17 mouse cellular contexts compared by ENCODE assay signal in the genomic region with DNA sequence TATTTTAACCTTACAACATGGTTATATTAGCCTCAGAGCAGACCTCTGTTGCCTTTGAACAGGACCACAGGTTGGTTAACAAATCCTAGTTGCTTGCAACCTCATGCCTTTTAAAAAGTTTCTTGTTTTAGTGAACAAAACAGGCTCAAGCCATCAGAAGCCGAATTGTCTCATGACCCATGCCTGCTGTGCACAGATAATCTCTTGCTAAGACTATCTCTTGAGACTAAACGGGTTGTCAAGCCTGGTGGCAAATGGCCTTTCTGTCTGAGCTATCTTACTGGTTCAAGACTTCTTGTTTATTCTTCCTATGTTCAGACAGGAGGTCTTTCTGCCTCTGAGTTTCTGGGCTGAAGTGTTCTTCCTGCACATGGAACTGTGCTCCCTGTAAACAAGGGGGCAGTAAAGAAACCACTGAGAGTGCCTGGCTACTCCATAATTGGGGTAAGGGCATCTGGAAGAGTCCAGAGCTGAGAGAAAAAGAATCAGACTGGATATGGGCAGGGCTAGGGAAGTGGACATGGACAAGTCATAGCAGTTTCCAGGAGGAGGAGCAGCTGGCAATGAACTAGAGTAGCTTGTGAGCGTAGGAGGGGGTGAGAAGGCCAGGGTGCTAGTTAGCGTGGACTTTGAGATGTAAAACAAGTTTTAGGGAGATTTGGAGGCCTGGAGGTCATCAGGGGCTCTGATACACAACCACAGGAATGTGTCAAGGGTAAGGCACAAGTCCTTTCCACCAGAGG. TPM values are rescaled to one million over a fixed set of nuclear protein-coding genes. Genes with fewer than 3 reads are reported as not detected.
DNase-seq lines count a peak whose midpoint lies in the region; ATAC-seq lines count a peak whose summit lies in the region.
"Had no signal": no experiment of that assay in that cellular context is flagged by ENCODE, and none has a peak within 500 bp of the region (broad histone marks: within the 10 kb centered on the region; RNA-seq: fewer than 3 reads in every experiment).

No protein-coding gene starts in this region.

- WGBS in heart, embryonic 11.5 days (ENCODE audit: insufficient replicate concordance) = 47% methylated on average over 4 of the region's 4 CpGs
- 16% methylated on average over 4 of the region's 4 CpGs for WGBS in liver, embryonic 16.5 days (ENCODE audit: insufficient replicate concordance)

- no peaks in the 10 kb centered on the region for H3K27me3 ChIP-seq in heart, embryonic 11.5 days (ENCODE audit: control insufficient read depth, insufficient read depth, low read length)
- H3K27me3 ChIP-seq in erythroblast, embryonic 14.5 days (ENCODE audit: control insufficient read depth) = no peaks in the 10 kb centered on the region
- H3K27me3 ChIP-seq in liver, embryonic 16.5 days (ENCODE audit: control insufficient read depth, insufficient read depth, low read depth, low read length) = no peaks in the 10 kb centered on the region

- H3K9ac ChIP-seq in heart, embryonic 11.5 days (ENCODE audit: low read depth, low read length) = no peak overlapping the region
- H3K9ac ChIP-seq in liver, embryonic 16.5 days (ENCODE audit: low read depth, low read length) = peak overlapping the region; percentile 60
- H3K9ac ChIP-seq: neural tube, embryonic 15.5 days had no signal

- DNase-seq in heart, postnatal 10 days = no peak
- peak; percentile 84 for DNase-seq in MEL-GATA-1-ER (ENCODE audit: extremely low read depth, low read depth)
- DNase-seq in kidney, postnatal 10 days = no peak
- no peak for DNase-seq in B cell, adult 2 months
- DNase-seq in thymus, postnatal 14 days = no peak
- DNase-seq: adrenal gland, adult 8-10 months; cerebellum, adult 9-10 months; kidney, adult 2 months; kidney, postnatal 36 days; retina, postnatal 1 day had no signal

- no peaks in the 10 kb centered on the region for H3K4me1 ChIP-seq in heart, embryonic 11.5 days (ENCODE audit: control insufficient read depth, insufficient read depth, low read length)
- H3K4me1 ChIP-seq in erythroblast, embryonic 14.5 days (ENCODE audit: control insufficient read depth) = peaks cover 81% of the 10 kb centered on the region
- H3K4me1 ChIP-seq in liver, embryonic 16.5 days (ENCODE audit: control insufficient read depth, low read depth, low read length) = peaks cover 55% of the 10 kb centered on the region

- H3K9me3 ChIP-seq in heart, embryonic 11.5 days (replicated peaks; ENCODE audit: control insufficient read depth, low read length) = no peaks in the 10 kb centered on the region
- no peaks in the 10 kb centered on the region for H3K9me3 ChIP-seq in erythroblast, embryonic 14.5 days (ENCODE audit: control insufficient read depth, low read length)
- no peaks in the 10 kb centered on the region for H3K9me3 ChIP-seq in liver, embryonic 16.5 days (replicated peaks; ENCODE audit: control insufficient read depth, low read length)
- H3K9me3 ChIP-seq: neural tube, embryonic 15.5 days had no signal

- intact Hi-C loops in heart, postnatal 10 days (cut with DNase I) = no loop called here

- H3K36me3 ChIP-seq in heart, embryonic 11.5 days (ENCODE audit: control insufficient read depth, insufficient read depth, low read length) = no peaks in the 10 kb centered on the region
- H3K36me3 ChIP-seq in erythroblast, embryonic 14.5 days (ENCODE audit: control insufficient read depth) = no peaks in the 10 kb centered on the region
- no peaks in the 10 kb centered on the region for H3K36me3 ChIP-seq in liver, embryonic 16.5 days (ENCODE audit: control insufficient read depth, insufficient read depth)
- H3K36me3 ChIP-seq: neural tube, embryonic 15.5 days had no signal

- no peak overlapping the region for H3K4me3 ChIP-seq in heart, embryonic 11.5 days (ENCODE audit: low read depth, low read length)
- H3K4me3 ChIP-seq in erythroblast, embryonic 14.5 days (replicated peaks) = peak overlapping the region; percentile 47
- no peak overlapping the region for H3K4me3 ChIP-seq in liver, embryonic 16.5 days (ENCODE audit: low read depth, low read length)
- H3K4me3 ChIP-seq: neural tube, embryonic 15.5 days had no signal

- ATAC-seq in heart, embryonic 11.5 days (replicated peaks; ENCODE audit: insufficient number of reproducible peaks, low FRiP score, low TSS enrichment) = peak; percentile 59
- ATAC-seq in liver, embryonic 16.5 days (ENCODE audit: low read depth) = peak; percentile 66
- ATAC-seq: hindbrain, embryonic 16.5 days; lung, postnatal 0 days had no signal

- H3K4me2 ChIP-seq in heart, embryonic 11.5 days = no peak overlapping the region; the same call in 1 of the 2 replicates
- peak overlapping the region; percentile 56 for H3K4me2 ChIP-seq in liver, embryonic 16.5 days (ENCODE audit: low read depth, low read length)
- H3K4me2 ChIP-seq: midbrain, embryonic 11.5 days; neural tube, embryonic 15.5 days had no signal

- H3K27ac ChIP-seq in heart, embryonic 11.5 days (ENCODE audit: low read depth, low read length) = peak overlapping the region; percentile 86
- peak overlapping the region; percentile 99 for H3K27ac ChIP-seq in liver, embryonic 16.5 days (ENCODE audit: low read length)
- H3K27ac ChIP-seq: neural tube, embryonic 15.5 days had no signal

RNA-seq across cellular contexts. Expression of gene Bcl2l13, which starts 5.0 kb away (rescaled TPM):
- 26.5 and 33.8 TPM in 2 replicates for polyA plus RNA-seq in heart, embryonic 11.5 days (2014; fragmentation: Nextera tagmentation; extraction: Ambion mirVana)
- 10 to 100 TPM; 78.0 to 89.4 TPM for total RNA-seq in heart, postnatal 10 days (2021)
- 15.0 and 17.5 TPM in 2 replicates for polyA plus RNA-seq in erythroblast, embryonic 14.5 days (2012)
- polyA plus RNA-seq in liver, embryonic 16.5 days (2015; fragmentation: Nextera tagmentation; extraction: Ambion mirVana) = 34.7 and 35.7 TPM in 2 replicates

RNA-seq across cellular contexts. Expression of gene Atp6v1e1, which starts 8.4 kb away (rescaled TPM):
- 153 and 155 TPM in 2 replicates for polyA plus RNA-seq in heart, embryonic 11.5 days (2014; fragmentation: Nextera tagmentation; extraction: Ambion mirVana)
- 100 to 1,000 TPM; 168 to 172 TPM for total RNA-seq in heart, postnatal 10 days (2021)
- 19.0 and 20.2 TPM in 2 replicates for polyA plus RNA-seq in erythroblast, embryonic 14.5 days (2012)
- polyA plus RNA-seq in liver, embryonic 16.5 days (2015; fragmentation: Nextera tagmentation; extraction: Ambion mirVana) = 171 and 172 TPM in 2 replicates

RNA-seq across cellular contexts. Expression of gene Slc25a18, which starts 57.7 kb away (rescaled TPM):
- 0.13 TPM in 1 of 2 replicates, not detected in the other for polyA plus RNA-seq in heart, embryonic 11.5 days (2014; fragmentation: Nextera tagmentation; extraction: Ambion mirVana)
- total RNA-seq in heart, postnatal 10 days (2021) = under 1 TPM; 0.22 to 0.48 TPM
- 0.10 and 0.15 TPM in 2 replicates for polyA plus RNA-seq in erythroblast, embryonic 14.5 days (2012)
- 0.11 and 0.17 TPM in 2 replicates for polyA plus RNA-seq in liver, embryonic 16.5 days (2015; fragmentation: Nextera tagmentation; extraction: Ambion mirVana)
